Mouse (Mus musculus): ENCODE data around the gene Igdcc3.

GRCm38 (mm10) chr9:65230250-65230649 is 89.3 kb downstream of the Igdcc3 start:
- TF ChIP-seq POLR2A (IDR thresholded peaks at IDR 0.05; ENCODE audit: borderline replicate concordance, extremely low read depth, low read depth, low read length) (no peak), CTCF (IDR thresholded peaks at IDR 0.05; ENCODE audit: insufficient read depth, low read length) (peak; percentile 31; the same call in 1 of the 2 replicates)
